Mouse (Mus musculus) hindbrain, embryonic 16.5 days (tissue): ENCODE measurements at regions not wholly inside any gene's neighbourhood (a gene's known extent, or its start where the extent isn't known, plus 50 kb on each side); places are given as distances from the start of the nearest gene placed in this dataset.

Experiments
- ATAC-seq: fragments of 200-750 bp; cut with Nextera tagmentation; 2 replicates; pipeline ENCODE4 v1.8.0; 2017; ENCODE audit warnings: moderate TSS enrichment, moderate library complexity
- H3K27ac ChIP-seq: fragments of 300-500 bp; sonication (generic); 2 replicates; pipeline ENCODE4 v1.5.1; 2014; ENCODE audit warnings: low read depth, mild to moderate bottlenecking, control low read depth, low read length, moderate library complexity
- H3K27me3 ChIP-seq: fragments of 300-500 bp; sonication (generic); replicated peaks from 2 replicates; pipeline ENCODE4 v1.6.1; 2014; ENCODE audit warnings: low read length; ENCODE audit not compliant: control insufficient read depth, insufficient read depth
- H3K36me3 ChIP-seq: fragments of 300-500 bp; sonication (generic); 2 replicates; pipeline ENCODE4 v1.6.1; 2014; ENCODE audit warnings: mild to moderate bottlenecking, low read length, moderate library complexity, mixed read lengths; ENCODE audit not compliant: control insufficient read depth, insufficient read depth
- H3K4me1 ChIP-seq: fragments of 300-500 bp; sonication (generic); 2 replicates; pipeline ENCODE4 v1.6.1; 2014; ENCODE audit warnings: low read depth, low read length; ENCODE audit not compliant: control insufficient read depth, insufficient read depth
- H3K4me2 ChIP-seq: fragments of 300-500 bp; sonication (generic); 2 replicates; pipeline ENCODE4 v1.6.1; 2014; ENCODE audit warnings: mild to moderate bottlenecking, low read length, control low read depth, moderate library complexity
- H3K4me3 ChIP-seq: fragments of 300-500 bp; sonication (generic); 2 replicates; pipeline ENCODE4 v1.5.1; 2014; ENCODE audit warnings: mild to moderate bottlenecking, low read length, control low read depth, moderate library complexity
- H3K9ac ChIP-seq: fragments of 300-500 bp; sonication (generic); 2 replicates; pipeline ENCODE4 v1.6.1; 2014; ENCODE audit warnings: low read depth, mild to moderate bottlenecking, control low read depth, low read length, moderate library complexity
- H3K9me3 ChIP-seq: fragments of 300-500 bp; sonication (generic); 2 replicates; pipeline ENCODE4 v1.6.1; 2014; ENCODE audit warnings: mild to moderate bottlenecking, low read length, moderate library complexity; ENCODE audit not compliant: control insufficient read depth
- WGBS: fragments of 180-500 bp; shearing (Covaris S2); extraction: QIAGEN DNeasy Blood & Tissue Kit; methylation state at CpG from one replicate; pipeline ENCODE4 v1.1.7; 2014; 5-methylcytosine and 5-hydroxymethylcytosine counted together

DNA sequence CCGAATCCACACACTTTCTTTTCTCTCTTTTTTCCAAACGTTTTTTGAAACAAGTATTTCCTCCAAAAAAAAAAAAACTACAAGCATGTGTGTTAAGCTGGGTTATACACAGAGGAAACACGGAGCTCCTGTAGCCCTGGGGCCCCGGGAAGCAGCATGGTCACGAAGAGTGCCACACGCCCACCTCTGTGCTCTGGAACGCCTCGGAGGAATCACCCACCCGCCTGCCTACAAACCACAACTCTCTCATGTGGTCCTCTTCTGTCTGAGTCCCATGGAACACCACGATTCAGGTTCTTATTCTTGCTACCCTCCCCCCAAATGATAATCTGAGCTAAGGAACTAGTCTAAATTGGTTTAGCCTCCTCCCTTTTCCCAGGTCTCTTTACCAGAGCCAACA, 98.6 kb upstream of the Ptpn13 start:
- no peaks in the 10 kb centered on the region for H3K9me3 ChIP-seq
- no peak overlapping the region for H3K4me3 ChIP-seq
- H3K9ac ChIP-seq, result no peak overlapping the region
- no peaks in the 10 kb centered on the region for H3K27me3 ChIP-seq
- H3K4me1 ChIP-seq, result no peaks in the 10 kb centered on the region
- no peak for ATAC-seq
- H3K36me3 ChIP-seq, result no peaks in the 10 kb centered on the region
- H3K27ac ChIP-seq, result no peak overlapping the region
- 82% methylated on average over 10 of the region's 10 CpGs for WGBS
- no peak overlapping the region for H3K4me2 ChIP-seq

DNA sequence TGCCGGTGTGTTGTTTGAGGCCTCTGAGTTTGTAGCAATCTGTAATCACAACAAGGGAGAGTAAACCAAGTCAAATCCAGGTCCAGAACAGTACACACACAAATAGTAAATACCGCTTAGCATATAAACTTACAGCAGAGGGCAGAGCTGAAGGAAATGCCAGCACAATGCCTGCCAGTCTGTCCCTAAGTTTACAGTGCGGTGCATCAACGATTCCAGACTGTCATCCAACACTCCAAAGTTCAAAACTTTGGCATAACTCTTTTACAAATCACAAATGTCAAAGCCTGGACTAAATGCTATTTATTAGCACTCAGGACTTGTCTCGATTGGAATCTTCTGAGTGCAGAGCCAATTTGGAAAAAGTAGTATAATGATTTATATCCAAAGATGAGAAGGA, 104.7 kb upstream of the Ptpn13 start:
- no peaks in the 10 kb centered on the region for H3K9me3 ChIP-seq
- H3K4me1 ChIP-seq, result no peaks in the 10 kb centered on the region
- H3K27ac ChIP-seq, result no peak overlapping the region
- H3K27me3 ChIP-seq, result no peaks in the 10 kb centered on the region
- no peak overlapping the region for H3K4me3 ChIP-seq
- WGBS, result 68% methylated on average over 5 of the region's 5 CpGs
- no peak overlapping the region for H3K4me2 ChIP-seq
- ATAC-seq, result no peak
- H3K9ac ChIP-seq, result no peak overlapping the region
- H3K36me3 ChIP-seq, result no peaks in the 10 kb centered on the region

DNA sequence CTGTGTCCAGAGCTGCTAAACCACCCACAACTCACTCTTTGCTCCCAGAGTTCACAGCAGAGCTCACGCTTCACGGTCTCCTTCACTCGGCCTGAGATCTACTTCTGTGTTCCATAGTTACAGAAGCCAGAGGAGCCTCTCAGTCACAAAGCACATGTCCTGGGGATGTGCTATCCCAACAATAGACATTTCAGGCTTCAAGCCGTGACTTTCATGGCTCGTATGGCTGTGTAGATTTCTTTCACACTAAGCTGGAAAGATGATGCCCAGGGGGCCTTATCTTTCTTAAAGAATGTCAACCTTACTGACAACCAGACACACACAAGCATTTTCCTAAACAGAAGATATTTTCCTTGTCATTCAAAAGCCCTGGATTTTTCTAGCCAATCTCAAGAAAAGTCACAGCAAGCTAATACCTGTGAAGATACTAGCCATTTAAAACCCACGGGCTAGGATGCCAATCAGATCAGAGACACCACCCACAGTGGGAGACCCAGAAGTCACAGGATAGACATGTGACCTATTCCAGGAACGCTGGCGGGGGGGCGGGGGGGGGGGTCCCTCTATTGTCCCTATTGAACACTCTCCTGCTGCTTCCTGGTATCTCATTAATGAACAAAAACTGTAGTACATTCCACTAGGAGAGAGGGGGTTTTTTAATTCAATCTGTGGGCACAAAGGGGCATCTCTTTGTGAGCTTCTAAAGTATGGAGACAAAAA, 98.8 kb upstream of the Mapk10 start:
- no peak overlapping the region for H3K9ac ChIP-seq
- no peak overlapping the region for H3K4me2 ChIP-seq
- H3K36me3 ChIP-seq, result no peaks in the 10 kb centered on the region
- H3K4me1 ChIP-seq, result peaks cover 3% of the 10 kb centered on the region; the same call in 1 of the 2 replicates
- WGBS, result 13% methylated on average over 9 of the region's 9 CpGs
- H3K4me3 ChIP-seq, result no peak overlapping the region
- peak; percentile 42; the same call in 1 of the 2 replicates for ATAC-seq
- H3K9me3 ChIP-seq, result no peaks in the 10 kb centered on the region
- no peak overlapping the region for H3K27ac ChIP-seq
- H3K27me3 ChIP-seq, result no peaks in the 10 kb centered on the region

DNA sequence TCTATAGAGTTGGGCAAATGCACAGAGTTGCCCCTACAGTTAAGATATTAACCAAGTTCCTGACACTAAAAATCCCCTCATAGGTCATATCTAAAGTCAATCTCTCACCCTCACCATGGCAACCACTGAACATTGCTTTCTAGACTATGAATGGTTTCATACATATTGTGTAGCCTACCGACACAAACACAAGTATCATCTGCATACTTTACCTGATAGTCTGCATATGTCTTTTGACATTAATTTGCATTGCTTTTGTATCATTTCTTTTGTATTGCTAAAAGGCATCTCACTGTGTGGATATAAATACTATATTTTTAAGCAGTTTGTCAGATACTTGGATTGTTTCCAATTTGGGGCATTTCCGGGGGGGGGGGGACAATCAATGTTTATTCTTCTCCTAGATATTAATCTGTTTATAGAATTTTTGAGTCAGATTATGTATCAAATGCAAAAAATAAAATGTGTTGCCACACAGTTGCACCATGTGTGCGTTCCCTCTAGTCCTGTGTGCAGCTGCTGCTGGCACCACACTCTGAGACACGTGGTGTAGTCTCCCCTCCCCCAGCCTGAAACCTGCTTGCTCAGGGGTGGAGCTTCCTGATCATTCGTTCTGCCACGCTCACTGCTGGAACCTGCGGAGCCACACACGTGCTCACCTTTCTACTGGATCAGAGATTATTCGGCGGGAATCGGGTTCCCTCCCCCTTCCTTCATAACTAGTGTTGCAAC, 94.7 kb upstream of the Mapk10 start:
- Histone ChIP-seq H3K4me2 (peak overlapping the region; percentile 17; the same call in 1 of the 2 replicates), H3K9me3 (no peaks in the 10 kb centered on the region), H3K36me3 (no peaks in the 10 kb centered on the region), H3K9ac (no peak overlapping the region), H3K4me3 (no peak overlapping the region), H3K4me1 (peaks cover 3% of the 10 kb centered on the region; the same call in 1 of the 2 replicates), H3K27me3 (no peaks in the 10 kb centered on the region), H3K27ac (no peak overlapping the region)
- 54% methylated on average over 11 of the region's 11 CpGs for WGBS
- peak; percentile 63; the same call in 1 of the 2 replicates for ATAC-seq

DNA sequence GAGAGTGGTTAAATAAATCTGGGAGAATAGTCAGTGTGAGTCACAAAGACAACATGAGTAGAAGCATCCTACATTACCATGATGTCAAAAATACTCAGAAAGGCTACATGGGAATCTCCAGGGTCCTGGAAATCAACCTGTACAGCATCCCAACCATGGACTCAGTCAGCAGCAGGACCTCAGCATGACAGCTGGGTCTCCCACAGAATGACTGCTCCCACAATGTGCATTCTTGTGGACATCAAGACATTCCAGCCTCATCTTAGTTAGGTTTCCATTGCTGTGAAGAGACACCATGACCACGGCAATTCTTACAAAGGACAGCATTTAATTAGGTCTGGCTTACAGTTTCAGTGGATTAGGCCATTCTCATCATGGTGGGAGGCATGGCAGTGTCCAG, 93.8 kb upstream of the Mapk10 start:
- Histone ChIP-seq H3K9me3 (no peaks in the 10 kb centered on the region), H3K9ac (no peak overlapping the region), H3K36me3 (no peaks in the 10 kb centered on the region), H3K27me3 (no peaks in the 10 kb centered on the region), H3K4me3 (no peak overlapping the region), H3K4me2 (no peak overlapping the region), H3K4me1 (no peaks in the 10 kb centered on the region; the same call in 1 of the 2 replicates), H3K27ac (no peak overlapping the region)
- ATAC-seq, result no peak
- WGBS, result 90% methylated on average over 1 of the region's 1 CpGs

DNA sequence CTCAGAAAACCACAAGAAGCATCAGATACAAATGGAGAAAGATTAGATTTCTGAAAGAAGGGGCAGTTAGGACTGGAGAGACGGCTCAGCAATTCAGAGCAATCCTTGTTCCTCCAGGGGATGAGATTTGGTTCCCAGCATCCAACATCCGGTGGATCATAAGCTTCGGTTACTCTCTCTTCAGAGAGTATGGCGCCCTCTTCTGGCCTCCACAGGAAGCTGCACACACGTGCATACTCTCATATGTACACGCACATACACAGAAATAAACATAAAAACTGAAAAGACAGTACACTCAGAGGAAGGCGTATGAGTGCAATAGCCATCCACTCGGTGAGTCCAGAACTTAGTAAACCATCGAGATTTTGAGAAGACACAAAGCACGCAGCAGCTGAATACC, 91.6 kb upstream of the Mapk10 start:
- Histone ChIP-seq H3K27ac (no peak overlapping the region), H3K36me3 (no peaks in the 10 kb centered on the region), H3K27me3 (no peaks in the 10 kb centered on the region), H3K4me1 (no peaks in the 10 kb centered on the region), H3K9me3 (no peaks in the 10 kb centered on the region), H3K4me3 (no peak overlapping the region), H3K4me2 (no peak overlapping the region), H3K9ac (no peak overlapping the region)
- ATAC-seq, result no peak
- 96% methylated on average over 10 of the region's 10 CpGs for WGBS

DNA sequence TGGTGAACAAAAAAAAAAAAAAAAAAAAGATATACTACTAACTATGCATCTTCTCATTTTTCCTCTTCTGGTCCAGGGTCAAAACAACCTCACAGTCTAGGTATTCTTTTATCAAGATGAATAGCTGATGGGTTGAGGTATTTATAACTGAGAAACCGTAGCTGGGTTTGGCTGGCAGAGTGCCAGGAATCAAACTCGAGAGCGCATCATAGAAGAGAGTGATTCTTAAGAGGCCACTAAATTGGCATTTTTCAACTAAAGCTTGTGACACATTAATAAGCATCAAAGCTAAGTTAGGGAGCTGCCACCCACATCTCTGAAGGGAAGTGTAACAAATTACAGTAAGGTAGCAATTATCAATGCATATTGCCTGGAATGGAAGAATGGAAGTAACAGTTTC, 90.2 kb upstream of the Mapk10 start:
- no peaks in the 10 kb centered on the region for H3K4me1 ChIP-seq
- H3K36me3 ChIP-seq, result no peaks in the 10 kb centered on the region
- H3K9me3 ChIP-seq, result no peaks in the 10 kb centered on the region
- H3K4me3 ChIP-seq, result no peak overlapping the region
- no peak for ATAC-seq
- no peak overlapping the region for H3K4me2 ChIP-seq
- H3K27me3 ChIP-seq, result no peaks in the 10 kb centered on the region
- 29% methylated on average over 3 of the region's 3 CpGs for WGBS
- H3K27ac ChIP-seq, result no peak overlapping the region
- no peak overlapping the region for H3K9ac ChIP-seq

DNA sequence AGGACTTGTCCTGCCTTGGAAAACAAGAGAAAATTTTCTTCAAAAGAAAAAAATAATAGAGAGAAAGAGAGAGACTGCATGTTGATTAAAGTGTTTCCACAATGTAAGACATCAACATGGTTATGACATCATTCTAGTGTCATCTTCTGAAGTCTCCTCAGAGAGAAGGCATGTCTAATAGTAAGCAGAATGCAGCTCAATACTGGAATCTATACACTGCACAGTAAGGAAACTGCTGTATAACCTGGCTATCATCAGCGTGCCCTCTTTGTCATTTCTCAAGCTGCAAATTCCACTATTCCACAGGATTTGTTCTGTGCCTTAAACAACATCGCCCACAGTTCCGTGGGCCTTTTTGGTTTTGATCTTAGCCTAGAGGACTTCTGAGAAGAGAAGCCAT, 82.8 kb upstream of the Mapk10 start:
- H3K4me2 ChIP-seq, result no peak overlapping the region
- H3K27me3 ChIP-seq, result no peaks in the 10 kb centered on the region
- H3K9me3 ChIP-seq, result no peaks in the 10 kb centered on the region
- no peak overlapping the region for H3K27ac ChIP-seq
- no peak overlapping the region for H3K9ac ChIP-seq
- WGBS, result 82% methylated on average over 3 of the region's 3 CpGs
- H3K36me3 ChIP-seq, result no peaks in the 10 kb centered on the region
- no peak overlapping the region for H3K4me3 ChIP-seq
- no peaks in the 10 kb centered on the region for H3K4me1 ChIP-seq
- ATAC-seq, result no peak

DNA sequence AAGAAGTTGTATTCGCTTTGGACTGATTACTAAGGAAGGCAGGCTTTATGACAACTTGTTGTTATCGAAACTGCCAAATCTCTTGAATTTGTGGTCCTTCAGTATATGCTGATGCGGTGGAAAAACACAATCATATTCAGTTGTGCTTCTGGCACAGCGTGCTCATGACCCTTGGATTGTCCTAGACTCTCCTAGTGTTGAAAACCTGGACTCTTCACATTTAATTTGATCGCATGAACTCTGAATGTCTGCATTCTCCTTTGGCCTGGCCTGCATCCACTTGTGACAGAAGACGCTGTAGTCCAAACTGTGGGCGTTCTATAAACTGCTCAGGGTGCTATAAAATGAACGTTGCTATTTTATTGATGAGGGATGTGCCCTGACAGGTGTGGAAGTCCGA, 80.6 kb upstream of the Mapk10 start:
- WGBS, result 90% methylated on average over 9 of the region's 9 CpGs
- ATAC-seq, result no peak
- Histone ChIP-seq H3K9me3 (no peaks in the 10 kb centered on the region), H3K4me3 (no peak overlapping the region), H3K9ac (no peak overlapping the region), H3K4me2 (no peak overlapping the region), H3K4me1 (no peaks in the 10 kb centered on the region), H3K36me3 (no peaks in the 10 kb centered on the region), H3K27me3 (no peaks in the 10 kb centered on the region), H3K27ac (no peak overlapping the region)
